Mouse (Mus musculus) heart, postnatal 36 days (tissue): ENCODE measurements around the gene Gm6465. TPM values are rescaled to one million over a fixed set of nuclear protein-coding genes. Genes with fewer than 3 reads are reported as not detected.
"Not testable (repeated sequence)": the region's sequence is repeated elsewhere in the genome, so short reads cannot be mapped to it uniquely, and the experiment has no call there.

Experiments
- DNase-seq, 2 experiments: peaks; one replicate each; pipeline ENCODE4 v3.0.0; 2021 to 2022
- intact Hi-C: fragments of 180-260 bp; cut with DNase I; formaldehyde crosslinking; loops from one replicate; pipeline ENCODE4 v1.15.1; 2025
- total RNA-seq, 2 experiments: library from RNA; stranded (reverse); gene quantifications; 2 replicates each; pipeline ENCODE4 v1.2.3; 2021

The Gm6465 gene
- total RNA-seq, result not detected

- DNase-seq, intact Hi-C loops: not testable (repeated sequence)
Measured at GRCm38 (mm10) chr5:11845239-11845638, at the start of gene Gm6465. Gm6465 (plus strand) TSS chr5:11845539.

GRCm38 (mm10) chr5:11845824-11846223 lies 485 bp downstream of the Gm6465 start:
- DNase-seq, intact Hi-C loops: not testable (repeated sequence)

- DNase-seq, intact Hi-C loops: not testable (repeated sequence)
Measured at GRCm38 (mm10) chr5:11857909-11858308, 12.6 kb downstream of the Gm6465 start.

Other genes with a start within 250 kb of the Gm6465 start
- gene Gm8922, start 163.6 kb upstream of the Gm6465 start, total RNA-seq, result not detected
- not detected for gene Gm8926, start 75.0 kb upstream of the Gm6465 start, total RNA-seq
- not detected for gene 4933402N22Rik, start 72.5 kb downstream of the Gm6465 start, total RNA-seq